Mouse (Mus musculus): Measurements from ENCODE around the gene Mlec.
A peak's percentile ranks its signal among the peaks of the same experiment; 100 is the strongest.
"Not testable (repeated sequence)": the region's sequence is repeated elsewhere in the genome, so short reads cannot be mapped to it uniquely, and the experiment has no call there.

Gene Mlec

DNA sequence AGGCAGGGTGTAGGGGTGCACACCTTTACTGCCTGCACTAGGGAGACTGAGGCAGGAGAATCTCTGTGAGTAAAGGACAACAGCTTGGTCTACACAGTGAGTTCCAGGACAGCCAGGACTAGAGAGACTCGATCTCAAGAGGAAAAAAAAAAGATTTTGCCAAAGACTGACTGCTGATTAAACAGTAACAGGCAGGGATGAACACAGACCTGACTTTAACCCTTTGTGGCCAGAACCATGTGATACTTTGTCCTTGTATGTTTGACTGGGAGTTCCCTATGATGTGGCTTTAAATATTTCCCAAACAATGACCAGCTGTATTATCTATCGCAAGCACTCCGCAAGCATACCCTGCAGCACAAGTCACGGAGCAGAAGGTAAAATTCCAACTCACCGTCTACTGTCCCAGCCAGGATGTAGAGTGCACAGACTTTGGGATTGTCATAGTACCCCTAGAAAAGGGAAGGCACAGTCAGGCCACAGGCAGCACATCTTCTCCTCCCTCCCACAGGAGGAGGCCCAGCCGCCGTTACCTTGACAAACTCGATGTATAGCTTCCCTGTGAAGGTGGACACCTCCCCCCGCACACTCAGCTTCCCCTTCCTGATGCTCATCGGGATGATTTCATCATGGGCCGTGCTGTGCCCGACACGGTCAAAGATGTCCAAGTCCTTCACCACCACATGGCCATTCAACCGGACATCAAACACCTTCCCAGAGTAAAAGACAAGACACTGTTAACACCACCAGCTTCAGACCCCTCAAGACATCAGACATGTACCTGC is 8.1 kb downstream of the Mlec start:
- no peak for DNase-seq

DNA sequence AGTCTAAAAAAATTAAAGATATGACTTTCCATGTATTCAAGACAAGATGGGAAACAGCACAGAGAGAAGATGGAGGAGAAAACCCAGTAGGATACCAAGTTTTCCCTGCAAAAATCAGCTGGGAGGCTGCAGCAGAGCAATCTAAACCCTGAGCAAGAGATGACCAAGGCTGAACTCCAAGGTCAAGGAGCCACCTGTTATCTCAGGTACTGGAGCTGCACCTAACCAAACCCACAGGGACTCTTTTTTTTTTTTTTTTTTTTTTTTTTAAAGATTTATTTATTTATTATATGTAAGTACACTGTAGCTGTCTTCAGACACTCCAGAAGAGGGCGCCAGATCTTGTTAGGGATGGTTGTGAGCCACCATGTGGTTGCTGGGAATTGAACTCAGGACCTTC is 9.1 kb downstream of the Mlec start:
- not testable (repeated sequence) for DNase-seq

DNA sequence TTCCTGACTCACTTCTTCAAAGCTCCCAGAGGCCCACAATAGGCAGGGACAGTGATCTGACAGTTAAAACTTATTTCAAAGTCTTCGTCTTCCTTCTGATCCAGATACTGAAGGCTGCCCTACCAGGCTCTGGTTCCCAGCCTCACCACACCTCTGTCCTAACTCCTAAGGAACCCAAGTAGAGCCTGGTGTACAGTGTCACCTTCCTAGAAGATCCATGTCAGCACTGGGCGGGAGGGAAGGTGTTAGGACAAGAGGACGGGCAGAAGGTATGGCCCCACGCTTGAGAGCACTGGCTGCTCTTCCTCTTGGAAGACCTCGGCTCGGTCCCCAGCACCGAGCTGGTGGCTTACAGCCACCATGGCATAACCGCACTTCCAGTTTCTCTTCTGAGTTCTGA is 9.6 kb downstream of the Mlec start:
- no peak for DNase-seq

DNA sequence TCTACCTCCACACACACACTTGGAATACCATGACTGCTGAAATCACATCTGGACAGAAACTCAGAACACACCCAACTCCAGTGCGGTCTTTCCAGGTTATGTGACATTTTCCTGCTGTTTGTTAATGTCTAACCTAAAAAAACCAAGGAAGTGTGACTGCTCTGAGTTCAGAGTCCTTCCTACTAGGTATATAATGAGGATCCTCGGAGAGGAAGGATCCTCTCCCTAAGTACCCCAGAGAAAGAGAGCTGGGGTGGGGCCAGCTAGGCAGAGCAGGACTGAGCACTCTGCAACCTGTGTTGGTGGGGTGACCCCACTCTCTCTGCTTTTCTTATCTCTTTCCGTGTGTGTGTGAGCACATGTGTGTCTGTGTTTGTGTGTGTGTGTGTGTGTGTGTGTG is 10.6 kb downstream of the Mlec start:
- DNase-seq, result no peak

DNA sequence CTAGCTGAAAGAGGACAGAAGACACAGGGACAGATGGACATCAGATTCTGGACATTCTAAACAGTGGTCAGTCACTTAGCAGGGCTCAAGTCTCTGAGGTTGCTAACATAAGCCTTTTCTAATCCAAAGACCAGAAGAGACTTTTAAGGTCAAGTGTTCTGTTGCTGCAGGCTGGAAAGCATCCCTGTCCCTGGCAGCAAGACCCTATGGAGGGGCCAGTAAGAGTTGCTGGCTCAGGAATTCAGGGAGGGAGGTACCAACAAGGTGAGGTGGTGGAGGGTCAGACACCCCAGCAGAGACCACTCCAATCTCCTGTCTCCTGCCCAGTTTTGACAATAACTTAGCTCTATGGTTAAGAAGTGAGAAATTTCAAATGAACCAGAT is 11.2 kb downstream of the Mlec start:
- DNase-seq, result no peak

DNA sequence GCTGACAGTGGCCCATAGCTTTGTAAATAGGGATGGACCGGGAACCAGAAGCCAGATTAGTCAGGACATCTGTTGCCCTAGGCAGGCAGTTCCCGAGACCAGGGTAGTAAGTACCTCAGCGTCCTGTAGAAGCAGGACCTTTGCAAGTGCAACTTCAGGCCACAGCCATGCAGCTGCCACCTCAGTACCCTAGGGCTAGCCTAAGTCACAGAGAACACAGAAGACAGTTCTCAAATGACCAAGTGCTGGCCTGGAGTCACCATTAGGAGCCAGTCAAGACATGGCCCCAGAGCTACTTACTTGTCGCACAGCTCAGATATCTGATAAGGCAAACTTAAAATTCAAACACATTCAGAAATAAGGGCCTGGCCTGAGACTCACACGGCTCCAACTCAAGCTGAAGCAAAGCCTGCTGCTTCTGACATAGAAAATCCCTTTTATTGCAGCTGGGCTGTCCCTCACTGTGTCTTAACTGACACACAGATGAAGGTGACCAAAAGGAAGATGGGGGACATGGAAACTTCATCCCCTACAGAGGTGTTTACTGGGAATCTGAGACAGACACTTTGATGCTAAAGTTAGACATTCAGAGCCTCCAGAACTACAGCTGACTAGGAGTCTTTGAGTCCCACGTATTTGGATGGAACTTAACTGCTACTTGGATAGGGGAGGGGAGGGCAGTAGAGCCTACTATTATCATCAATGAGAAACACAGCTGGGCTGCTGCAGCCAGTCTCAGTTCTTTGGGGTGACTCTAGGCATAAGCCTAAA is 11.8 kb downstream of the Mlec start:
- no peak for DNase-seq

DNA sequence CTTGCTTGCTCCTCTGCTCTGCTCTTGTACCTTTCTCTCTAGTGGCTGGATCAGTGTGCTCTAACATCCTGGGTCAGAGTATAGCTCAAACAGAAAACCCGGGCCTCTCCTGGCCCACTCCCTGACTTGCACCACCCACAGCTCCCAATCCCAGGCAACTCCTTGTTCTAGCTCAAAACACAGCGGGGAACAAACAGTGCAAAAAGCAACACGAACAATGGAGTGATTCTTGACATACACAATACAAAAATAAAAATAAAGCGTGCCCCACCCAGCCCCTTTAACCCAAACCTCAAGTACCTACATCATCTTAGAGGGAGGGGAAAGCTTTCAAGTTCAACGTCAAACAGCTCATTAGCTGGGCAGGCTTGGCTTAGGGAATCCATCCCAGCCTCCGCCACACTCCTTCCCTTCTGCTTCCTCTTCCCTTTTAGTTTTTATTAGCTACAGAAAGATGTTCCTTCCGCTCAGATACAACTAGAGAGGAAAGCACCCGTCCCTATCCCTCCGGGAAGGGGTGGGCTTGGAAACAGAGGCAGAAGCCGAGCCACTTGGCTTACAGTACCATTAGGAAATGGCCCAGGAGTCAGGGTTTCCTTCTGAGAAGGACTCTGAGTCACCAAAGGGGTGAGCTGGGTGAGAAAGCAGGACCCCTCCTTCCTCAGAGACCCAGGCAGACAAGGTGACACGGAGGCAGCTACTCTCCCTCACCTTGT is 12.6 kb downstream of the Mlec start:
- no peak for DNase-seq

DNA sequence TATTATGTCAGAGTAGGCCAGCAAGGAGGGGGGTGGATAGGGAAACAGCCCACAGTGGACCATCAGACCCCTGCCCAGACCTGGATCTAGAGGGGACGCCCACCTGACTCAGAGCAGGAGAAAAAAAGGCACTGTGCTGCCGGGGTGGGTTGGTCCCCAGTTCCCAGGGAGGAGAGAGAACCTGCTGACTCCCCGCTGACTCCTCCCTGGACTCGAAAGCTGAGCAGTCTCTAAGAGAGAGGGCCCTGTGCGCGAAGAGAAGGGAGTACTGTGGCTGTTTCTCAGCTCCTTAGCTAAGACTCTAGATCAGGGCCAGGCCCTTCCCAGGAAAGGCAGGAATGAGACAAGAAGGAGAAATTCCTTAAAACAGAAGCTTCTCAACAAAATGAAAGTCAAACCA is 13.5 kb downstream of the Mlec start:
- no peak for DNase-seq

DNA sequence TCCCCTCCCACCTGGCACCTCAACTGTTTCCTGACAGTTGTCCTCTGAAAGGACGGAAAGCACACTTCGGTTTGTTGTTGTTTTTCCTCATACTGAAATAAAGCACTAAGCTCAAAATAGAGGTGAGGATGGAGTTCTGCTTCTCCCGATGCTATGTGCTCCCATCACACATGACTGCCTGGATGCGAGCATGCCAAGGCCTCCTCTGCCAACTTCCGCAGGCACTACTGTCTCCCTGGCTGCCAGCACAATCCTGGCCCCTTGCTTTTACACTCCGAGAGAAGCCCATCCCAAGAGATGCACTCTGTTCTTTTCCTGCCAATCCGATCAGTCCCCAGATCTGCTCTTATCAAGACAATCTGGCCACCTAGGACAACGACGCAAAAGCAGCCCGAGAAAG is 14.4 kb downstream of the Mlec start:
- no peak for DNase-seq

DNA sequence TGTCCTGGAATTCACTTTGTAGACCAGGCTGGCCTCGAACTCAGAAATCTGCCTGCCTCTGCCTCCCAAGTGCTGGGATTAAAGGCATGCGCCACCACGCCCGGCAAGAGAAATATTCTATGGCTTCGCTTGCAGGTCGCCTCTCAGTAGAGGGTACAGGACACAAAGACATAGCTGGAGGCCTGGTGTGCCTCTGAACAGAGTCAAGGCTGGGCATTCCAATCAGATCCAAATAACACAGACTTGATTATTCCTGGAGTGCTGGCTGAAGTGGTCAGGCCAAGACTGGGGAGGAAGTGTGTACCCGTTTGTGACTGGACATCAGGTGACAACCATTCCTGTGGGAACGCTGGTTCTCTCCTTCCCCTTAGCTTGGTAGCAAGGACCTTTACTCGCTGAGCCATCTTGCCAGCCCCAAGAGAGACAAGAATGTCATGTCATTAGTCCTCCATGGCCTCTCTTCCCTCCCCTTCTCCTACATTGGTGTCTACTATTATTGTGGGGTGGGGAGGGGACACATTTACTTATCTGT is 15.7 kb downstream of the Mlec start:
- no peak for DNase-seq

DNA sequence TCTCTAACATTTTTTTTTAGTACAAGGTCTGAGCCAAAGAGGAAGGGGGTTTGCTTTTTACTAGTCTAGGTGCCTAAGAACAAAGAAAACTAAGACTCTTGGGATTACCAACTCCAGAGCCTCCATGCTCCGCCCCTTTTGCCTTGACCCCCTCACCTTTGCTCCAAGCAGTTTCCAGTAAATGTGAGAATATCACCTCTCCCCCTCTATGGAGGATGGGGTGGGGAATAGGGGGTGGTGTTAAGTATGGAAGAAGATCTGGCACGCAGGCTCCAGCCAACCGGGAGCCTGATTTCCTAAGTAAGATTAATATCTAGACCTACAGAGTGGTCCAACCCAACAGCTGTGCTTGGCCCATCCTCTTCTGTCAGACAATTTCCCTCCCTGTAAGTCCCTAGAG is 17.3 kb downstream of the Mlec start:
- DNase-seq, result no peak

DNA sequence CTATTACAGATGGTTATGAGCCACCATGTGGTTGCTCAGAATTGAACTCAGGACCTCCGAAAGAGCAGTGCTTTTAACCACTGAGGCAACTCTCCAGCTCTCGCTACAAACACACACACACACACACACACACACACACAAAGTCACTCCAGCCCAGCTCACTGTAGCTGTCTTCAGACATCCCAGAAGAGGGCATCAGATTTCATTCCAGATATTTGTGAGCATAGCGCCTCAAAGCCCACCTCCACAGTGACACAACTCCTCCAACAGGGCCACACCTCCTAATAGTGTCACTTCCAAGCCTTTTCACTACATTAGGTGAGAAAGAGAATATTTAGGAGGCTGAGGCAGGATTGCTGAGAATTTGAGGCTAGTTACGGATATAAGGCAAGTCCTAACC is 18.9 kb downstream of the Mlec start:
- DNase-seq, result no peak

DNA sequence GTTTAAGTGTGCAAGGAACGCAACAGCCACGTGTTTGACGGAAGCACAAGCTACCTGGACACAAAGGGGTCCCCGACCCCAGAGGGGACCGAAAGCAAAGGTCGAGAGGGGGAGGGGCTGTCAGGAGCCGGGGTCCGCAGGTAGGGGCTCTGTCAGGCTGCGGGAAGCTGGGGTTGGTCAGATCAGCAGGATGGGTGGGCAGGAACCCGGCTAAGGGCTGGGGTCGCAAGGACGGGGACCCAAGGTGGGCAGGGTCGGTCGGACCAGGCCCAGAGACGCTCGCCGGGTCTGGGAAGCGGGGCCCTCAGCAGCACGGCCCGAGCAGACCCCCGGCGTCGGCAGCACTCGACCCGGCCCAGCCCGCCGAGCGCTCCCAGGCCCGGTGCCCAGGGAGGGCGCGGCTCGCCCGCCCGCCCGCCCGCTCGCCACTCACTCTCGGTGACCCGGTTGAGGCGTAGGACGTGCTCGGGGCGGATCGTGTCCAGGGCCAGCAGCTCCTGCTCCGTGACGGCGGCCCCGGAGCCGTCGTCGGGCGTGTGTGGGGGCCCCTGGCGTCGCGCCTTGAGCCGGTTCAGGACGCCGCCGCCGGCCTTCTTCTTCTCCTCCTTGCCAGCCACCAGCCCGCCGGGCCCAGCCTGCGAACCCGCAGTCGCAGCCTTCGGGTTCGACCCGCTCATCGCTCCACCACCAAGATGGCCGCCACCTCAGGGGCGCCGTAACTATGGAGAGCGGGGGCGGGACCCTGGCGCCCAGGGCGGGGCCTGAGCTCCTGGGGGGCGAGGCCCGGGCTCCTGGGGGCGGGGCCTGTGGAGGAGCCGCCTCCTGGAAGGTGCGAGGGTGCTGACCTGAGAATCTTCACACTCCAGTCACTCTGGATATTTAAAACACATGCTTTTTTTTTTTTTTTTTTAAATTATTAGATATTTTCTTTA is 23.5 kb downstream of the Mlec start, which contains the start of gene Unc119b:
TSS of gene Unc119b (minus strand) at position 742 of the 932 bp plus-strand sequence.
- peak; percentile 86 to 87 for DNase-seq

DNA sequence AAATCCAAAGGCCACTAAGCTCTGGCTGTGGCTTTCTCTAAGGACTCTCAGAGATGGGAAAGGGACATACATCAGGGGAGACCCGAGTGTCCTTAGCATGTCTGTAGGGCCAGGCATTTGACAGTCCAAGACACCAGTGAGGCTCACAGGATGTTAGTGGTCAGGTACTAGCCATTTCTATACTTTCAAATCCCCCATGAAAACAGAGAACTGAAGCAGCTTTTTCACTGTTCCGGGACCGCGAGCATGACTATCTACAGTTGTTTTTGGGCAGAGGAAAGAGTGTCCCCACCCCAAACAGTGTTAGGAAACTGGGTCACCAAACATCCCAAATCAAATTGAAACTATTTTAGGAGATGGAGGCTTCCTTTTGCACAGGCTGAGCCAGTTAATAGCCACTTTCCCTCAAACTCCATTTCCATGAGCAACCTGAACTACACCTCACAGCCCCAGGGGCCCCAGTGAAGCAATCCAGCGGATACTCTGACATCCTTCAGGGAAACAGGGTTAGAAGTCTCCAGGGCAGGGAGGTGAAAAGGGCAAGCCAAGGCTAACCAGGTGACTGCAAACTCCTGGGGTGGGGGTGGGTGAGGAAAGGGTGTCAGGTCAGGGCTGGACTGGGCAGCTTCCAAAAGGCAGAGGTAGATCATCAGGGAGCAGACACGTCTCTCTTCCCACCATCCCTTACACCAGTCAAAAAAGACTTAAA is 24.5 kb downstream of the Mlec start:
- no peak for DNase-seq

DNA sequence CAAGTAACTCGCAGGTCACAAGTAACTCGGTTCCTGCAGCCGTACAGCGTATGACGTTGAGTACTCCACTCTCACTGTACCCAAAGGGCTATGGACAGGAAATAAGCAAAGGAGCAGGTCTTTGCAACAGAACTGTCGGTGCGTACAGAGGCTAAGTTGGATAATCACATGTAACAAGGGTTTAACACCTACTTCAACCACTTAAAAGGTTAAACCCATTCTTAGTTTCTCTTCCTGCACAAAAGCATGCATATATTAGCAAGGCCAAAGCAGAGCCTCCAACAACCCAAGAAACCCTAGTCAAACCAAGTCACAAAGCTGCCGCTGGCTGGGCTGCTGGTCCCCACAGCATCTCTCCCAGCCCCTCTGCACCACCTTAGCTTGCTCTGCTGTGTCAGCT is 25.5 kb downstream of the Mlec start:
- DNase-seq, result no peak

DNA sequence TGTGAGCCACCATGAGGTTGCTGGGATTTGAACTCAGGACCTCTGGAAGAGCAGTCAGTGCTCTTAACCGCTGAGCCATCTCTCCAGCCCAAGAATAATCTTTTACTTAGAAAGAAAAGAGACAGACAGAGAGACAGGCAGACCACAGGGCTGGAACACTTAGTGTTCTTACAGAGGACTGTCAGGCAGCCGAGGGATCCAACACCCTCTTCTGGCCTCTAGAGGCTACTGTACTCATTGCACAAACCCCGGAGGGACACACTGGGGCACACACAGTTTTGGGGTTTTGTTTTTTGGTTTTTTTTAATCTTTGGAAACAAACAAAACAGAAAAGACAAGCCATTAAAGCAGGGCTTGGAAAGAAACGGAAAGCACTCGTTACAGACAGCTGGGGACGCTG is 28.7 kb downstream of the Mlec start:
- DNase-seq, result no peak

DNA sequence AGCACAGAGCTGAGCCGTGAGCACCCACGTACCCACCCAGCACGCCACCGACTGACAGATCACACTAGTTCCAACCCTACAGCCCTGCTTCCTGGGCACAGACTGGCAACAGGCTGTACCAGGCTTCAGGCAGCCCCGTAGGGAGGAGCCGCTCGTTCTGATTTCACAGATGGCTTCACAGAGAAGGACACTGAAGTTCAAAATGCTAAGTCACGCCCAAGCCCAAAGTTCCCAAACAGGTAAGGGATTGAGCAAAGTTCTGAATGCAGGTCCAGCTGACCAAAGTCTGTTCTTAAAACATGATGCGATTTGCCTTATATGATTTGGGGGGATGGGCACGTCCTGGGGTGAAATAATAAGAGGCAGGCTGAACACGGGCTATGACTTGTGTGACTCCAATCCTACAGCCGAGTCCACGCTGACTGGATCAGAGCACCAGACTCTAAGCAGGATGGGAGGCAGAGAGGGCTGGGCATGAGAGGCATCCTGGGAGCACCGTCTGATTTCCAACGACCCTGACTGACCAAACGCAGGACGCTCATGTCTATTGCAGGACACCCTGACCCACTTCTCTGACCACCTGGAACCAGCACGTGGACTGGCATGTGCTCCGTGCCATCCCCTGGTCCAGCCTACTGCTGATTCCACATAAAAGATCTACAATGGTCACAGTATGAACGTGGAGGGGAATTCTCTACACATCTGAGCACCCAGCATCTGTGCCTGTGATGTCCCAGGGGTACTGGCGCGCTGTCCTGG is 30.4 kb downstream of the Mlec start:
- DNase-seq, result no peak

DNA sequence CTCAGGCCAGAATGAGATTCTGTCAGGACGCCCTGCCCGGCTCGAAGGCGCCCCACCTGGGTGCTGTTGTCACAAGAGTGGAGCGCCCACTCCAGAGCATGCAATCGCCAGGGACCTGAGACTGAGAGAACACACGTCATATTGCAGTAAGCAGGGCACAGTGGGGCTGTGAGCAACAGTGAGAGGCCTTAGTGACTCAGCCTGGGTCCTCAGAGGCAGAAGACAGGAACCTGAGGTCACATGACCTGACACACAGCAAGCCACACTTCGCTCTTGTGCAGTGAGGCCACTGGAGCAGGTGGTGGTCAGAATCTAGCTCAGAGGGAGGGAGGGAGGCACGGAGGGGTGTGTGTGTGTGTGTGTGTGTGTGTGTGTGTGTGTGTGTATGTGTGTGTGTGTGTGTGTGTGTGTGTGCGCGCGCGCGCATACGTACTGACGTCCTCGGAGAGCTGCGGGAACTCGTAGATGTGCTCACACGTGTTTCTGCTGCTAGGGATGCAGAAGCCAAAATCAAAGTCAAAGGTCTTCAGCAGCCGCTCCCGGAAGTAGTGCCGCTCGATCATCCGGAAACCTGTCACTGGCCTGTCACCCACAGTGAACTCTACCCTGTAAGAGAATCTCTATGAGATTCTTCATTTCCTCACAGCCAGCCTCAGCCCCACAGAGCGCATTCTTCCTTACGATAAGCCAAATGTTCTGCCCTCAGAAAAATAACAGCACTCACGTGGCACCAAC is 31.2 kb downstream of the Mlec start:
- DNase-seq, result no peak

DNA sequence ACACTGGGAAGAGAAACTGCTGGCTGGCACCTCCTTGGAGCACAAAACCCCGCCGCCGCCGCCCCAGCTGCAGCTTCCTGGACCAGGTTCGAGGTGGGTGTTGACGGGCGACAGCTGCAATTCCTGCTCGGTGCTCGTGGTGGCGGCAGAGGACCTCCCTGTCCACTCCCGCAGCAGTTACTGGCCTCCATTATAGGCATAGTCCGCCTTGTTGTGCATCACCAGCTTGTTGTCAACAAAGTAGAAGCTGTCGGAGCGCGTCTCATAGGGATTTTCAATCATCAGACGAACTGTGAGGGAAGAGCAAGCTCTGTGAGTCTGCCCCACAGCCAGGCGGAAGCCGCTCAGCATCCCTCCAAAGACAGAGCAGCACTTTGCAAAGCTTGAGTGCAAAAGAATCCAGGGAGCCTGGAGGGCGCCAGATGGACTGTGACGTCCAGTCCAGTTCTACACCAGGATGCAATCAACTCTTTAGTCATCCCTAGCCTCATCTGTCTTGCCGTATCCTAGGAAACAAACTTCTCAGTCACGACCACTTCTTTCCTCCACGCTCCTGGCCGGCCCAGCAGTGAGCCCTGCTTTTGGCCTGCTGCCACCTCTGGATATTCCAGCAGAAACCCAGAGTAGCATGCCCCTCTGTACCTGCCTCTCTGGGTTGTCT is 32.6 kb downstream of the Mlec start:
- DNase-seq, result peak; percentile 86

DNA sequence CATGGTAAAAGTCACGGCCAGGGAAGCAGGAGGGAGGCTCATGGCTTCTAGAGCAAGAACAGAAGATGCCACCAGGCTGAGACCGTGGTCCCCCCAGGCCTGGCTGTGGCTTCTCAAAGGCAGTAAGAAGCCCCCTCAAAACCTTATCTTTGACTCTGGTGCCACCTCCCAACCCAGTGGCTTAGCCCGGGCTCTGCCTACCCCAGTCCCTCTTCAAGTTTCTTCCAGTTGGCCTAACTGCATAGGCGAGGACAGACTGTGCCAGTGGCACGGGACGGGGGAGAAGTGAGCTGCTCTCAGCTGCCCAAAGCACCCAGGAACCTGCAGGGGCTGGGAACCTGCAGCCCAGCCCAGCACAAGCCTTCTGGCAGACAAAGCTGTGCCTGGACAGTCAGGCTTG is 33.3 kb downstream of the Mlec start:
- no peak for DNase-seq

Measured in lung, adult 18-20 months (tissue).